8 mouse cellular contexts compared by ENCODE assay signal in genomic region chrX:21334499-21335032, GRCm38 (mm10).
DNase-seq lines count a peak whose midpoint lies in the region; ATAC-seq and TF ChIP-seq lines count a peak whose summit lies in the region.

No protein-coding gene starts in this region.

- intact Hi-C loops in heart, postnatal 25 days (cut with DNase I), result loop anchor here (2.0 kb wide), 1 partner anchor 14 kb away; no protein-coding TSS in a partner anchor

- no peaks in the 10 kb centered on the region for H3K9me3 ChIP-seq in heart, embryonic 12.5 days (replicated peaks)
- no peaks in the 10 kb centered on the region for H3K9me3 ChIP-seq in hindbrain, embryonic 13.5 days
- no peaks in the 10 kb centered on the region for H3K9me3 ChIP-seq in lung, postnatal 0 days (ENCODE audit: low read length)

- H3K27ac ChIP-seq in heart, embryonic 12.5 days (ENCODE audit: poor library complexity, severe bottlenecking), result no peak overlapping the region
- H3K27ac ChIP-seq in brown adipose tissue, adult 24 weeks (replicated peaks; ENCODE audit: low read depth, low read length), result no peak overlapping the region
- no peak overlapping the region for H3K27ac ChIP-seq in hindbrain, embryonic 13.5 days
- no peak overlapping the region for H3K27ac ChIP-seq in lung, postnatal 0 days (ENCODE audit: low read length)

- WGBS in heart, embryonic 12.5 days, result 29% methylated on average over 13 of the region's 13 CpGs
- WGBS in hindbrain, embryonic 13.5 days, result 30% methylated on average over 13 of the region's 13 CpGs
- 20% methylated on average over 13 of the region's 13 CpGs for WGBS in lung, postnatal 0 days

- DNase-seq in heart, postnatal 25 days (ENCODE audit: low spot score), result no peak
- DNase-seq in lung, postnatal 0 days (ENCODE audit: low spot score), result peak; percentile 16
- no peak for DNase-seq in frontal cortex, postnatal 14 days (ENCODE audit: low spot score in 2 of 2)
- no peak for DNase-seq in natural killer cell, adult 2 months (ENCODE audit: low spot score in 2 of 2)
- DNase-seq in gastrocnemius, adult 18-20 months (ENCODE audit: low spot score), result no peak

- H3K4me1 ChIP-seq in heart, embryonic 12.5 days (replicated peaks), result no peaks in the 10 kb centered on the region
- no peaks in the 10 kb centered on the region for H3K4me1 ChIP-seq in brown adipose tissue, adult 24 weeks (ENCODE audit: control insufficient read depth, insufficient read depth, insufficient read length, low read length)
- H3K4me1 ChIP-seq in hindbrain, embryonic 13.5 days (replicated peaks), result no peaks in the 10 kb centered on the region
- no peaks in the 10 kb centered on the region for H3K4me1 ChIP-seq in lung, postnatal 0 days (ENCODE audit: insufficient read depth, low read depth, low read length)

- TF ChIP-seq EP300 in lung, postnatal 0 days (IDR thresholded peaks at IDR 0.05), result no peak

- ATAC-seq in heart, embryonic 12.5 days (ENCODE audit: insufficient number of reproducible peaks, low FRiP score), result no peak
- ATAC-seq in hindbrain, embryonic 13.5 days (ENCODE audit: low FRiP score), result no peak
- no peak for ATAC-seq in lung, postnatal 0 days

- no peak overlapping the region for H3K9ac ChIP-seq in heart, embryonic 12.5 days
- H3K9ac ChIP-seq in hindbrain, embryonic 13.5 days, result no peak overlapping the region
- H3K9ac ChIP-seq in lung, postnatal 0 days (replicated peaks; ENCODE audit: low read depth), result no peak overlapping the region

- H3K4me3 ChIP-seq in heart, embryonic 12.5 days, result peak overlapping the region; percentile 48
- 0 out of 2 replicates have a peak overlapping the region, but pooled peaks have one; percentile 2 for H3K4me3 ChIP-seq in brown adipose tissue, adult 24 weeks (ENCODE audit: insufficient read depth, low read depth, low read length)
- peak overlapping the region; percentile 34 for H3K4me3 ChIP-seq in hindbrain, embryonic 13.5 days
- peak overlapping the region; percentile 26; the same call in 1 of the 2 replicates for H3K4me3 ChIP-seq in lung, postnatal 0 days (ENCODE audit: low read depth, low read length)

- TF ChIP-seq CTCF in lung, postnatal 0 days (IDR thresholded peaks at IDR 0.05), result peak; percentile 51

- peak overlapping the region; percentile 57 for H3K4me2 ChIP-seq in heart, embryonic 12.5 days
- H3K4me2 ChIP-seq in hindbrain, embryonic 13.5 days, result peak overlapping the region; percentile 45
- H3K4me2 ChIP-seq in lung, postnatal 0 days (replicated peaks; ENCODE audit: low read depth, low read length), result peak overlapping the region; percentile 41; the same call in 1 of the 2 replicates

- no peaks in the 10 kb centered on the region for H3K36me3 ChIP-seq in heart, embryonic 12.5 days
- no peaks in the 10 kb centered on the region for H3K36me3 ChIP-seq in hindbrain, embryonic 13.5 days
- no peaks in the 10 kb centered on the region for H3K36me3 ChIP-seq in lung, postnatal 0 days (ENCODE audit: insufficient read depth, low read length)

- no peaks in the 10 kb centered on the region for H3K27me3 ChIP-seq in heart, embryonic 12.5 days (replicated peaks)
- H3K27me3 ChIP-seq in hindbrain, embryonic 13.5 days, result no peaks in the 10 kb centered on the region
- no peaks in the 10 kb centered on the region for H3K27me3 ChIP-seq in lung, postnatal 0 days (replicated peaks; ENCODE audit: insufficient read depth, low read length)
